Mouse (Mus musculus): ENCODE measurements around the gene Prr12. TPM values are rescaled to one million over a fixed set of nuclear protein-coding genes. Genes with fewer than 3 reads are reported as not detected.

Prr12 gene
- total and polyA plus RNA-seq, 3 experiments, result 7.1 to 23.0 (median 22.4) TPM

DNA sequence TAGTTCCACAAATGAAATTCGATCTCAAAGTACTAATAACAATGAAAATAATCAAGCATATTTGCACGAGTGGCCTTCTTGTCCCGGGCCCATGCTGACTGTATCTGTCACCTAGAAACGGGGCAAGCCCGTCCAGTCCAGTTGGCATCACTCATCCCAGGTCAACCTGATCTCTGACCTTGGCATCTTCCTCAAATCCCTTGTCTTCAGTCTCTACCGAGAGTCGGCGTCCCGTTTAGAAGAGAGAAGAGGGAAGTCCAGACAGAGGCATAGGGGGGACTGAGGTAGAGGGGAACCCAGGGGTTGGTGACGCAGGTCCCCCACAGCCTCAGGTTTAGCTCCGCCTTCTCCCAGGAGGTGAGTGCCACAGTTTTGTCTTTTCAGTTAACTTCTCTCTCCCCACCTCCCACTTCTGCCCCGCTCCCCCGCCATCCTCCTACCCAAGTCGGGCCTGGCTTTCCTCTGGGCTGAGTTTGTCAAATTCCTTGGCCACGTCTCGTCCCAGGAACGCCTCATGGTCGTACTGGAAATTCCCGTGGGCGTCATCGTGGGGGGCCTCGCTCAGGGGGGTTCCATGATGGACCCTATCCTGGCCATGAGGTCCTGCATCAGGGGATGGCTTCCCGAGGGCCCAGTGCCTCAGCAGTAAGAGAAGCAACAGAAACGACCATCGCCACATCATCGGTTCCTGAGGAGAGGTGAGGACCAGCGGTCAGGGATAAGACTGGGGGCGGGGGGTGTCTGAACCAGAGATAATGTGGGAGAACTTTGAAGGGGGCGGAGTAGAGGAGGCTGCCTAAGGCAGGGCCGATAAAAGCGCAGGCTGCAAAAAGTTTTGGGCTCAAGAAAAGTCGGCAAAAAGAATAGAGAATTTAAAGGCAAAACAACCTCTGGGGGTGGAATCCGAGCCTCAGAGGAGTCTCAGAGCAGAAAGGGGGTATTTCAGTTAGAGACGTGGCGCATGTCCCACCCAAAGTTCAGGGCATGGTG is 38.6 kb upstream of the Prr12 start:
- Histone ChIP-seq H3K4me3 (peak overlapping the region; percentile 32), H3K27me3 (ENCODE audit: control insufficient read depth, insufficient read depth, low read length) (no peaks in the 10 kb centered on the region), H3K79me2 (replicated peaks; ENCODE audit: control insufficient read depth, insufficient read depth, low read length) (no peaks in the 10 kb centered on the region), H3K4me1 (ENCODE audit: control insufficient read depth, insufficient read depth, low read length) (0 out of 2 replicates have a peak, but pooled peaks cover 1% of the 10 kb centered on the region), H3K9ac (ENCODE audit: low read depth, low read length) (peak overlapping the region; percentile 54), H3K36me3 (ENCODE audit: control insufficient read depth, insufficient read depth, low read length) (no peaks in the 10 kb centered on the region), H3K27ac (peak overlapping the region; percentile 55)
- TF ChIP-seq EP300 (IDR thresholded peaks at IDR 0.05; ENCODE audit: insufficient read depth, low read depth, low read length) (no peak), CTCF (IDR thresholded peaks at IDR 0.05) (no peak), POLR2A (IDR thresholded peaks at IDR 0.05; ENCODE audit: insufficient read depth, low read depth, low read length) (no peak)
- DNase-seq, result no peak
- 19% methylated on average over 35 of the region's 35 CpGs for WGBS
- intact Hi-C loops (cut with DNase I), result no loop called here

DNA sequence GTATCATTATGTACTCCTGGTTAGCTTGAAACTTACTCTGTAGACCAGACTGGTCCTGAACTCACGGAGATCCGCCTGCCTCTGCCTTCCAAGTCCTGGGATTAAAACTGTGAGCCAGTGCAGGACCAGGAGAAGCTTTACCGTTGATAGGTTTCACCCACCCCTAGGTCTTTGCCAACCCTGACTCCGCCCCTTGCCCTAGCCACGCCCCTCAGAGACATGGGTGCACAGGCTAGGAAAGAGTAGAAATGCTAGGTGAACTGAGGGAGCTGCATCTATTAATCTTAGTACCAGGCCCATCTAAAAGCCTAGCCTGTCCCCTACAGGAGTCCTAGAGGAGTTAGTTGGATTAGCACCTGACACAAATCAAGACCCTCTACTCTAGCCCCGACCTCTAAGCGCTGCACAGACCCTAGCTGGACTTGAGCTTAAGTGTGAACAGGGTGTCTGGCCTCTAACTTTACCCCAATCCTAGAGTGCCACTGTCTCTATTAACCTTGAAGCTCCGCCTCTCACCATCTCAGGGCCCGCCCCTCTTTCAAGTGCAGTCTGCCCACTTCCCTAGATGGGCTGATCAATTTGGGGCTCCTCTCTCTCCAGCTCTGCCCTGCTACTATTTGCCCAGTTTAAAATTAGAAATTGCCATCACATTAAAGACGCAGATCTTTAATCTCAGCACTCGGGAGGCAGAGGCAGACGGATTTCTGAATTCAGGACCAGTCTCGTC is 37.7 kb upstream of the Prr12 start:
- intact Hi-C loops (cut with DNase I), result no loop called here
- DNase-seq, result no peak
- Histone ChIP-seq H3K9ac (ENCODE audit: low read depth, low read length) (no peak overlapping the region), H3K36me3 (ENCODE audit: control insufficient read depth, insufficient read depth, low read length) (no peaks in the 10 kb centered on the region), H3K4me3 (no peak overlapping the region), H3K27ac (no peak overlapping the region), H3K4me1 (ENCODE audit: control insufficient read depth, insufficient read depth, low read length) (0 out of 2 replicates have a peak, but pooled peaks cover 1% of the 10 kb centered on the region), H3K79me2 (replicated peaks; ENCODE audit: control insufficient read depth, insufficient read depth, low read length) (no peaks in the 10 kb centered on the region), H3K27me3 (ENCODE audit: control insufficient read depth, insufficient read depth, low read length) (no peaks in the 10 kb centered on the region)
- WGBS, result 84% methylated on average over 13 of the region's 13 CpGs
- TF ChIP-seq EP300 (IDR thresholded peaks at IDR 0.05; ENCODE audit: insufficient read depth, low read depth, low read length) (no peak), POLR2A (IDR thresholded peaks at IDR 0.05; ENCODE audit: insufficient read depth, low read depth, low read length) (no peak), CTCF (IDR thresholded peaks at IDR 0.05) (no peak)

DNA sequence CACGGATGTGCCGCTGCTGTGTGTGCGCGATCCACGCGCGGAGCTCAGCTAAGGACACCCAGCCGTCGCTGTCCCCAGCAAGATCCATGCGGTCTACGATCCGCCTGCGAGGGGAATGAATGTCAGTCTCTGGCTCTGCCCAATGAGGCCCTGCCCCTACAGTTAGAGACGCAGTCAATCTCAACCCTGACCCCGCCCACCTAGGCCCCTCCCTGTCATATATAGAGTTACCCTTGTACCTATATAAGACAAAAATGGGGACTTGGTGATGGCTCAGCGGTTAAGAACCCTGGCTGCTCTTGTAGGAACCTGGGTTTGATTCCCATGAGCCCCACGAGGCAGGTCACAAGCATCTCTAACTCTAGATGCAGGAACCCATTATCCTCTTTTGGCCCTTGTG is 35.9 kb upstream of the Prr12 start:
- Histone ChIP-seq H3K4me1 (ENCODE audit: control insufficient read depth, insufficient read depth, low read length) (0 out of 2 replicates have a peak, but pooled peaks cover 1% of the 10 kb centered on the region), H3K36me3 (ENCODE audit: control insufficient read depth, insufficient read depth, low read length) (no peaks in the 10 kb centered on the region), H3K79me2 (replicated peaks; ENCODE audit: control insufficient read depth, insufficient read depth, low read length) (no peaks in the 10 kb centered on the region), H3K27me3 (ENCODE audit: control insufficient read depth, insufficient read depth, low read length) (no peaks in the 10 kb centered on the region), H3K9ac (ENCODE audit: low read depth, low read length) (no peak overlapping the region), H3K27ac (no peak overlapping the region), H3K4me3 (no peak overlapping the region)
- no peak for DNase-seq
- WGBS, result 94% methylated on average over 17 of the region's 17 CpGs
- TF ChIP-seq EP300 (IDR thresholded peaks at IDR 0.05; ENCODE audit: insufficient read depth, low read depth, low read length), result no peak
- no peak for TF ChIP-seq POLR2A (IDR thresholded peaks at IDR 0.05; ENCODE audit: insufficient read depth, low read depth, low read length)
- no peak for TF ChIP-seq CTCF (IDR thresholded peaks at IDR 0.05)
- intact Hi-C loops (cut with DNase I), result no loop called here

DNA sequence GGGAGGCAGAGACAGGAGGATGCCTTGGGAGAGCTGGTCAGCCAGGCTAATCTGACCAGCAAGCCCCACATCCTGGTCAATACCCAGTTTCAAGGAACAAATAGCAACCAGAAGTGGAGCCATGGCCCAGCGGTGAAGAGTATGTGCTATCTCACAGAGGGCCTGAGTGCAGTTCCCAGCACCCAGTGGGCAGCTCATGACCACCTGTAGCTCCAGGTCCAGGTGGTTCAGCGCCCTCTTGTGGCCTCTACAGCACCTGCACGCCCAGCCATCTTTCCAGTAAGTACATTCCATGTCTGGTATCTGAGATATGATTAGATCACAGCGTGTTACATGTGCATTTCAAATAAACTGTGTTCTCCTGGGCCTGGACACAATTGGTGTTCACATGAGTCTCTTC is 33.4 kb upstream of the Prr12 start:
- Histone ChIP-seq H3K27me3 (ENCODE audit: control insufficient read depth, insufficient read depth, low read length) (no peaks in the 10 kb centered on the region), H3K9ac (ENCODE audit: low read depth, low read length) (no peak overlapping the region), H3K27ac (no peak overlapping the region), H3K4me3 (no peak overlapping the region), H3K36me3 (ENCODE audit: control insufficient read depth, insufficient read depth, low read length) (no peaks in the 10 kb centered on the region), H3K4me1 (ENCODE audit: control insufficient read depth, insufficient read depth, low read length) (peaks cover 4% of the 10 kb centered on the region), H3K79me2 (replicated peaks; ENCODE audit: control insufficient read depth, insufficient read depth, low read length) (no peaks in the 10 kb centered on the region)
- TF ChIP-seq CTCF (IDR thresholded peaks at IDR 0.05), result peak; percentile 29
- no peak for TF ChIP-seq POLR2A (IDR thresholded peaks at IDR 0.05; ENCODE audit: insufficient read depth, low read depth, low read length)
- no peak for DNase-seq
- WGBS, result 76% methylated on average over 4 of the region's 4 CpGs
- intact Hi-C loops (cut with DNase I), result no loop called here

DNA sequence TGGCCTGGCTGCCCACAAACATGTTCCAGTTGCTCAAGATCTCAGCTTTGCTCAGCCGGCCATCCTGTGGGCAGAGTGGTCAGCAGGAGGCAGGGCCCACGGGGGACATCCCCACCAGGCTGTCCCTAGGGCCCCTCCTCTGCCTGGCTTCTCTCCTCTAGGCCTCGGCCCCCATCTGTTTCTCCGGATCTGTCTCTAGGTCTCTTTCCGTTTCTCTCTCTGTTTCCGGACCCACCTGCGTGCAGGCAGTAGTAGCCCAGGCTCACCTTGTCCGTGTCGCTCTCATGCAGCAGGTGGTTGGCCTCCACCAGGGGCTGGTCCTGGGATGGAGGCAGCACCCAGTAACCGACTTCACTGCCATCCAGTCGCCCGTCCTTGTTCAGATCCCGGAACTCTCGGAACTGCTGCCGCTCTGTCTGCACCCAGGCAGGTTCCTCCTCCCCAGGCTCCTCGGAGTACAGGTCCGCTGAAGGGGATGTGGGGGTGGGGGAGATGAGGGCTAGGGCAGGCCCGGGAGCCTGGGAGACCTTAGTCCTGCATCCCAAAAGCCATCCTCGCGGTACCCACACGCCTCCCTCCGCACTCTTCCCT is 30.7 kb upstream of the Prr12 start:
- 76% methylated on average over 22 of the region's 22 CpGs for WGBS
- no peaks in the 10 kb centered on the region for H3K79me2 ChIP-seq (replicated peaks; ENCODE audit: control insufficient read depth, insufficient read depth, low read length)
- peak overlapping the region; percentile 83 for H3K27ac ChIP-seq
- H3K9ac ChIP-seq (ENCODE audit: low read depth, low read length), result no peak overlapping the region
- H3K27me3 ChIP-seq (ENCODE audit: control insufficient read depth, insufficient read depth, low read length), result no peaks in the 10 kb centered on the region
- H3K4me1 ChIP-seq (ENCODE audit: control insufficient read depth, insufficient read depth, low read length), result peaks cover 6% of the 10 kb centered on the region
- TF ChIP-seq POLR2A (IDR thresholded peaks at IDR 0.05; ENCODE audit: insufficient read depth, low read depth, low read length), result no peak
- no peak for TF ChIP-seq CTCF (IDR thresholded peaks at IDR 0.05)
- TF ChIP-seq EP300 (IDR thresholded peaks at IDR 0.05; ENCODE audit: insufficient read depth, low read depth, low read length), result no peak
- H3K36me3 ChIP-seq (ENCODE audit: control insufficient read depth, insufficient read depth, low read length), result no peaks in the 10 kb centered on the region
- no peak overlapping the region for H3K4me3 ChIP-seq
- intact Hi-C loops (cut with DNase I), result loop anchor here (2.0 kb wide), 1 partner anchor 19 kb away; the partner anchor contains the start of gene Fcgrt
- no peak for DNase-seq

Data from heart, adult 2 months (tissue).